Mouse (Mus musculus) left cerebral cortex, postnatal 36 days (tissue): ENCODE results near the gene D6Wsu163e. TPM values are rescaled to one million over a fixed set of nuclear protein-coding genes. Genes with fewer than 3 reads are reported as not detected.

ENCODE experiments used
- DNase-seq, 2 experiments: peaks; one replicate each; pipeline ENCODE4 v3.0.0; 2021 to 2022; ENCODE audit warnings: low spot score in 2 of 2, mixed read lengths in 1 of 2
- intact Hi-C: fragments of 180-260 bp; cut with DNase I; formaldehyde crosslinking; loops from one replicate; pipeline ENCODE4 v1.15.1; 2025
- total RNA-seq, 2 experiments: library from RNA; stranded (reverse); gene quantifications; 2 replicates each; pipeline ENCODE4 v1.2.3; 2021

Gene D6Wsu163e
- total RNA-seq, result 10 to 100 TPM; 43.0 to 44.0 TPM

GRCm38 (mm10) chr6:126939487-126940171 lies at the start of gene D6Wsu163e, which contains the start of gene Rad51ap1:
Gene D6Wsu163e, plus strand, starts transcription at chr6:126939962.
Gene Rad51ap1, minus strand, starts transcription at chr6:126939587.
- peak; percentile 96 to 98 for DNase-seq
- intact Hi-C loops, result loop anchor here (5.0 to 10.0 kb wide), 3 partner anchors 92 to 505 kb away; partner anchors contain the start of genes Ndufa9 and Parp11

- DNase-seq, result no peak
- intact Hi-C loops, result no loop called here
Measured at GRCm38 (mm10) chr6:126907378-126907777, 32.4 kb upstream of the D6Wsu163e start.

- no peak for DNase-seq
- intact Hi-C loops, result no loop called here
Measured at GRCm38 (mm10) chr6:126907876-126908275, 31.9 kb upstream of the D6Wsu163e start.

- intact Hi-C loops, result no loop called here
- no peak for DNase-seq
Measured at GRCm38 (mm10) chr6:126910727-126911126, 29.0 kb upstream of the D6Wsu163e start.

- intact Hi-C loops, result no loop called here
- no peak for DNase-seq
Measured at GRCm38 (mm10) chr6:126914928-126915327, 24.8 kb upstream of the D6Wsu163e start.

GRCm38 (mm10) chr6:126921111-126921881 lies 18.5 kb upstream of the D6Wsu163e start, which contains the start of gene Dyrk4:
Gene Dyrk4, minus strand, starts transcription at chr6:126921839.
- peak; percentile 5 to 12 for DNase-seq

GRCm38 (mm10) chr6:126932896-126933295 lies 6.9 kb upstream of the D6Wsu163e start:
- intact Hi-C loops, result no loop called here

More at GRCm38 (mm10) chr6:126921111-126921881, 18.5 kb upstream of the D6Wsu163e start, which contains the start of gene Dyrk4:
- intact Hi-C loops, result no loop called here

GRCm38 (mm10) chr6:126938047-126938446 lies 1.7 kb upstream of the D6Wsu163e start:
- intact Hi-C loops, result loop anchor here (5.0 kb wide), 1 partner anchor 146 kb away; no protein-coding TSS in a partner anchor
- DNase-seq, result no peak

More at GRCm38 (mm10) chr6:126932896-126933295, 6.9 kb upstream of the D6Wsu163e start:
- no peak for DNase-seq

GRCm38 (mm10) chr6:126938853-126939486 lies 792 bp upstream of the D6Wsu163e start:
- intact Hi-C loops, result loop anchor here (5.0 kb wide), 1 partner anchor 147 kb away; no protein-coding TSS in a partner anchor
- no peak for DNase-seq

- DNase-seq, result no peak
- intact Hi-C loops, result loop anchor here (5.0 to 10.0 kb wide), 2 partner anchors 93 to 504 kb away; partner anchors contain the start of genes Ndufa9 and Parp11
Measured at GRCm38 (mm10) chr6:126940451-126940850, 689 bp downstream of the D6Wsu163e start.

- no peak for DNase-seq
- intact Hi-C loops, result loop anchor here (10.0 kb wide), 1 partner anchor 496 kb away; the partner anchor contains the start of gene Parp11
Measured at GRCm38 (mm10) chr6:126948336-126948735, 8.6 kb downstream of the D6Wsu163e start.

- peak; percentile 49 to 71 for DNase-seq
- intact Hi-C loops, result loop anchor here (2.0 kb wide), 2 partner anchors 129 to 403 kb away; no protein-coding TSS in a partner anchor
Measured at GRCm38 (mm10) chr6:126955734-126956133, 16.0 kb downstream of the D6Wsu163e start.

- intact Hi-C loops, result no loop called here
- no peak for DNase-seq
Measured at GRCm38 (mm10) chr6:126961371-126962018, 21.7 kb downstream of the D6Wsu163e start.

GRCm38 (mm10) chr6:126962709-126963108 lies 22.9 kb downstream of the D6Wsu163e start:
- intact Hi-C loops, result no loop called here
- DNase-seq, result no peak

- intact Hi-C loops, result no loop called here
- DNase-seq, result no peak
Measured at GRCm38 (mm10) chr6:126963426-126963825, 23.7 kb downstream of the D6Wsu163e start.

- intact Hi-C loops, result no loop called here
- DNase-seq, result no peak
Measured at GRCm38 (mm10) chr6:126966241-126967026, 26.7 kb downstream of the D6Wsu163e start.

- DNase-seq, result no peak
- intact Hi-C loops, result no loop called here
Measured at GRCm38 (mm10) chr6:126981539-126982234, 41.9 kb downstream of the D6Wsu163e start.

- intact Hi-C loops, result no loop called here
- DNase-seq, result no peak
Measured at GRCm38 (mm10) chr6:126993676-126994075, 53.9 kb downstream of the D6Wsu163e start.
